ENCODE assay signal across 8 mouse cellular contexts in genomic region chr14:48524135-48524534, GRCm38 (mm10).
DNase-seq lines count a peak whose midpoint lies in the region; ATAC-seq and TF ChIP-seq lines count a peak whose summit lies in the region.

No protein-coding gene starts in this region.

- no peak overlapping the region for H3K4me3 ChIP-seq in heart, postnatal 0 days (ENCODE audit: low read depth, low read length)
- no peak overlapping the region for H3K4me3 ChIP-seq in layer of hippocampus, adult 2 months

- H3K4me1 ChIP-seq in heart, postnatal 0 days (ENCODE audit: control insufficient read depth, insufficient read depth): no peaks in the 10 kb centered on the region

- TF ChIP-seq EP300 in heart, postnatal 0 days (IDR thresholded peaks at IDR 0.05; ENCODE audit: low read depth): no peak

- ATAC-seq in heart, postnatal 0 days (ENCODE audit: insufficient read depth, low read depth): no peak; the same call in 1 of the 2 replicates
- no peak; the same call in 1 of the 2 replicates for ATAC-seq in megakaryocyte, adult 5-6 weeks (ENCODE audit: poor library complexity, severe bottlenecking)

- peak; percentile 60 for TF ChIP-seq CTCF in heart, postnatal 0 days (IDR thresholded peaks at IDR 0.05; ENCODE audit: low read depth)
- TF ChIP-seq CTCF in layer of hippocampus, adult 2 months (conservative IDR thresholded peaks at IDR 0.05): peak; percentile 87

- no peak overlapping the region for H3K9ac ChIP-seq in heart, postnatal 0 days (replicated peaks; ENCODE audit: low read depth, low read length)

- DNase-seq in heart, postnatal 0 days (ENCODE audit: low spot score): peak; percentile 13
- no peak for DNase-seq in heart, postnatal 25 days (ENCODE audit: low spot score)
- peak; percentile 31 for DNase-seq in thymus, postnatal 4 days
- DNase-seq in thymus, adult 18-20 months: no peak
- DNase-seq in embryo, embryonic 11 days: peak; percentile 67
- peak; percentile 23 to 59 for DNase-seq in layer of hippocampus, adult 2 months (ENCODE audit: low spot score in 2 of 2)
- peak; percentile 45 for DNase-seq in right cerebral cortex, postnatal 4 days

- H3K27me3 ChIP-seq in heart, postnatal 0 days (ENCODE audit: control insufficient read depth, insufficient read depth, low read length): no peaks in the 10 kb centered on the region

- WGBS in heart, postnatal 0 days: 43% methylated on average over 9 of the region's 9 CpGs

- intact Hi-C loops in heart, postnatal 25 days (cut with DNase I): loop anchor here (5.0 kb wide), 2 partner anchors 468 to 593 kb away; no protein-coding TSS in a partner anchor

- no peaks in the 10 kb centered on the region for H3K36me3 ChIP-seq in heart, postnatal 0 days (replicated peaks; ENCODE audit: control insufficient read depth, insufficient read depth, low read length)

- no peak overlapping the region for H3K27ac ChIP-seq in heart, postnatal 0 days (ENCODE audit: low read depth)
- H3K27ac ChIP-seq in layer of hippocampus, adult 2 months: no peak overlapping the region

- H3K9me3 ChIP-seq in heart, postnatal 0 days (replicated peaks; ENCODE audit: control insufficient read depth, low read length): no peaks in the 10 kb centered on the region

- no peak overlapping the region for H3K4me2 ChIP-seq in heart, postnatal 0 days (ENCODE audit: low read depth, low read length)

Comparison
In these comparisons a context has a peak if more than half of its experiments do, and no peak if none do; other contexts are left out.
1. DNase-seq: peak in heart, postnatal 0 days (single experiment), thymus, postnatal 4 days (single experiment), embryo, embryonic 11 days (single experiment), layer of hippocampus, adult 2 months (2 of 2) and right cerebral cortex, postnatal 4 days (single experiment); none in heart, postnatal 25 days (single experiment) and thymus, adult 18-20 months (0 of 2).